Mouse (Mus musculus) left cerebral cortex, adult 9 months (tissue): ENCODE results near the gene Rit1.
"Not testable (repeated sequence)": the region's sequence is repeated elsewhere in the genome, so short reads cannot be mapped to it uniquely, and the experiment has no call there.

Source experiments
- DNase-seq, 2 experiments: peaks; one replicate each; pipeline ENCODE4 v3.0.0; 2022; ENCODE audit warnings: low spot score in 2 of 2

Rit1 gene

DNA sequence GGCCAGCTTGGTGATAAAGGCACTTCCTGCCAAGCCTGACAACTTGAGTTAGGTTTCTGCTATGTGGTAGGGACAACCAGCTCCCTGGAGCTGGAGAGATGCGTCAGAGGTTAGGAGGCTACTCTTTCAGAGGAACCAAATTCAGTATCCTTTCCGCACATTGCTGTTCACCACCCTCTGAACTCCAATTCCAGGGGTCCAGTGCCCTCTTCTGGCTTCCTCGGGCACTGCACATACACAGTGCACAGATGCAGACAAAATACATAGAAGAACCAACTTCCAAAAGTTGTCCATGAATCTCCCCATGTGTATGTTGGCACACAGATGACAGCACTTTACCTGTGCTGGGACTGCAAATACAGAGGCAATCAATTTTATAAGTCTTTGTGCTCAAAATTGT is 22.0 kb downstream of the Rit1 start:
- peak in 1 of 2 experiments; percentile 57 for DNase-seq

DNA sequence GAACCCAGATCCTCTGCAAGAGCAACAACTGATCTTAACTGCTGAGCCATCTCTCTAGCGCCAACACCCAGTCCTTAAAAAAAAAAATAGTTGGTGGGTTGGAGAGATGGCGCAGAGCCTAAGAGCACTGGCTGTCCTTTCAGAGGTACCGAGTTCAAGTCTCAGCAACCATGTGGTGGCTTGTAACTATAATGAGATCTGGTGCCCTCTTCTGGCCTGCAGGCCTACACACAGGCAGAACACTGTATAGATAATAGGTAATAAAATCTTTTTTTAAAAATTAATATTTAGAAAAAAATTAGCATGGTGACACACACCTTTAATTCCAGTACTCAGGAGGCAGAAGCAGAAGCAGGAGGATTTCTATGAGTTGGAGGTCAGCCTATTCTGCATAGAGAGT is 23.5 kb downstream of the Rit1 start:
- DNase-seq, result no peak

DNA sequence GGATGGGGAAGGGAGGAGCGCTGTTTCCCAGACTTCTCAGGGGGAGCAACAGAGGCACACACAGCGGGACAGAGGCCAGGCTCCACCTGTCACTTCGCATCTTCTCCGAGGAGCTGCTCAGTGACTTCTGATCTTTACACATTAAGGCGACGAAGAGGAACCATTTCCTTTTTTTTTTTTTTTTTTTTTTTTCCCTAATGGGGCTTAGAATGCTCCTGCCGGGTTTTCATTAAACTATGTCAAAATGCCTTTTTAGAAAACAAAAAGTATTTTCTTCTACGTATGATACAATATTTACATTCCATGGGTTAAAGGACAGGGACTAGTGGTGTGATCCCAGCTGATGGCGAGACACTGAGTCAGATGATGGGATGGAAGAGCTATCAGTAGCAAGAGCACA is 28.9 kb downstream of the Rit1 start:
- no peak for DNase-seq

DNA sequence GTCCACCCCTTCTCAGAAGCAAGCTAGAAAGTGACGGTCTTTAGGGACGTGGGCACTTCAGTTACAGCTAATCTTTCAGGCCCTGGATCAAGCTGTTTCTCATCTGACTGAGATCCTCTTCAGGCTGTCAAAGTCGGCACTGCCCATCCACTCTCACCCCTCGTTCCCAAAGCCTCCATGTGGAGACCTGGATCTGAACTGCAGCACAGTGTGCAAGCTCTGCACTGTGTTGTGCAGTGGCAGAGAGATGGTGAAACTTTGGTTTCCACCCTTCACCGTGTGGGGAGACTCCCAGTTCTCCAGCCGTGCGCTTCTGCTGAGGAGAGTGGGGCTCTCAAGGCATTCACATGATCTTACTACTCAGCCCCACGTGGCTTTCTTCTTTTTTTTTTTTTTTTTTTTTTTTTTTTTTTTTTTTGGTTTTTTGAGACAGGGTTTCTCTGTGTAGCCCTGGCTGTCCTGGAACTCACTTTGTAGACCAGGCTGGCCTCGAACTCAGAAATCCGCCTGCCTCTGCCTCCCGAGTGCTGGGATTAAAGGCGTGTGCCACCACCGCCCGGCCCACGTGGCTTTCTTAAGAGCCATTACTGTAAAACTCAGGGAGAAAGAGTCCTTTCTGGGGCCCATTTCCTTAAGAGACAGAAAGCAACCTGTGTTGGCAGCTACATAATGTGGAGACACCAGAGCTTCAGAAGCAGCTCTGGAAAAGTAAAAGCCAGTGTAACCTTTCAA is 29.7 kb downstream of the Rit1 start:
- DNase-seq, result no peak

DNA sequence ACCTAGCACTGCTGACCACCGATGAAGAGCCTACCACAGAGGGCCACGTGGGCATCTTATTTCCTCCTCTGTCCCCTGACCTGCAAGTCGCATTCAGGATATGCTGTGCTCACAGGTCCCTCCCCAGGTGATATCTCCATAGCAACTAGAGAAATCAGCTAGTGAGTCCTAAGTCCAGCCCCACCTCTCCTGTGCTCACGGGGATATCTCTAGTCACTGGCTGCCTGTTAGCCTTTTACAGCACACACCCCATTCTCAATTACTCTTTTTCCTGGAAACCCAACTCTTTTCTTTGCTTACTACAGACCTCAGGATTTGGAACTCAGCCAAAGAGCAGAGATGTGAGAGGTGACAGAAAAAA is 30.2 kb downstream of the Rit1 start:
- no peak for DNase-seq

DNA sequence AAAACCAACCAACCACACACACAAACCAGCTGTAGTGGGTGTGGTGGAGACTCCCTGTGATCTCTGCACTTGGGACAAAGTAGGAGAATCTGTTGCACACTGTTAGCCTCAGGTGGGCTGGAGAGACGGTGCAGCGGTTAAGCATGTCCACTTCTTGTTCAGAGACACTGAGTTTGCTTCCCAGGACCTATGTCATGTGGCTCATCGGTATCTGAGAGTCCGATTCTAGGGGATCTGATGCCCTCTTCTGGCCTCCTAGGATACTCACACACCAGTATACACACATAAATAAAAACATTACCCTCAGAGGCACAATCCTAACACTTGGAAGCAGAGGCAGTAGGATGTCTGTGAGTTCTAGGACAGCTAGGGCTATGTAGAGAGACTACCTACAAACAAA is 37.6 kb downstream of the Rit1 start:
- DNase-seq, result no peak

DNA sequence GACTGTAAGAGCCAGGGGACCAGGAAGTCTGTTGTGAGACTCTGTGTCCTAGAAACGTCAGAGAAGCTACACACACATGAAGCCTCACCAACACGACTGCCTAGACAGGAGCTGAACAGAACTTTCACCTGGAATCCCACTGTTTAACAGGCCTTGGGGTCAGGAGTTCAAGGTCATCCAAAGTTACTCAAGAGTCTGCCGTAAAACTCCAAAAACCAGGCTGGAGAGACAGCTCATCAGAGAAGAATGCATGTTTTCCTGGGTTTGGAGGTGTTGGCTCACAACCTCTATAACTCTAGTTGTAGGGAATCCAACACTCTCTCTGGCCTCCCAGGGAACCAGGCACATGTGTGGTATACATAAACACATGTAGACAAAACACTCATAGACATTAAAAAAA is 38.9 kb downstream of the Rit1 start:
- DNase-seq, result no peak

DNA sequence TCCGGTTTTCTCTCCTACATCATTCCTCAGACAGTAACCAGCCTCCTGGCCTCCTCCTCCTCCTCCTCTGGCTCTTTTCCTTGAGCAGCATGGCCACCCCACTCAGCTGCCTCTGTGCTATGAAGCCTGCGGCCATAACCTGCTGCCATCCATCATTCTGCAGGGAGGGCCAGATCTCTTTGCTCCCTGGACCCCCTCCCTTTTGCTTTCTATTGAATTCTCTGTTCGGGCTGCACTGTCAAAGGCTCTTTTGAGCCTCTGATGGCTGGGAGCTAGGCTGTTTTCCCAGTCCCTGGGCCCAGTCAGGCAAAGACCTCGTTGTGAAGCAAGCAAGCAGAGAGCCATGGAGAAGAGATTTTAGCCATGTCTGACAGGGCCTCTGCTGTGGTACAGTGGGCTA is 39.6 kb downstream of the Rit1 start:
- peak in 1 of 2 experiments; percentile 25 for DNase-seq

DNA sequence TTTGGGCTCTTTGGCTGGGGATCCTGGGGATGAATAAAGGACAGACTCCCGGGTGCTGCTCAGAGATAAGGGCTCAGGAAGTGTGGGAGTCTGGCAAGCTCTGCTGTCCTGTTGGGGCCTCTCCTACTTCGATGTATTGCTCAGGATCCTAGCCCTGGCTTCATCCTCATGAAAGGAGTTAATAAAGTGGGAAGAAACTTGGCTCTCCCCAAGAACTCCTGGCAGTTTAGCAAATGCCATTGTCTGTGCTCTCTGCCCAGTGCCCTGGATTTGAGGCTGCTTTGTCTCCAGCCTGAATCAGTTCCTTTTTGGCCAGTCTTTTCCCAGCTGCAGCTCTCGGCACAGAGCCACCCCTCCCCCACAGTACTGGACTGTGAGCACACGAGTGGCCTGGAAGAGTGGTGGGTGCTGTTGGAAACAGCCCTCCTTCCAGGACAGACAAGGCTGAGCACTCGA is 41.4 kb downstream of the Rit1 start:
- DNase-seq, result peak; percentile 80 to 89

DNA sequence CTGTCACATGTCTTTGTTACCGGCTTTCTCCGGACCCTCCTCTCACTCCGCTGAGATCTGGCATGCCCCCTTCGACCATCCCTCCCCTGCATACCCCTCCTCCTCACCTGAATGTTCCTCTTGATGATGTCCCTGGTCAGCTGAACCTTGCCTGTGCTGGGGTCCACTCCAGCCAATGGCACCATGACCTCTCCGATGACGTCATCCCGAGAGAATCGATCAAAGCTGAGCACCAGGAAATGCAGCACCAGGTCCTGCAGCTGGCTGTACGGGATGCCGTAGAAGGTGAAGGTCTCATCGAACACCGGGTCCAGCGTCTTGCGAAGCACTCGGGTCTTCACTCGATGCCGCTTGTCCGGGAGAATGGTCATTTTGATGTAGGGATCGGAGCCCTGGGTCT is 45.0 kb downstream of the Rit1 start:
- no peak for DNase-seq

DNA sequence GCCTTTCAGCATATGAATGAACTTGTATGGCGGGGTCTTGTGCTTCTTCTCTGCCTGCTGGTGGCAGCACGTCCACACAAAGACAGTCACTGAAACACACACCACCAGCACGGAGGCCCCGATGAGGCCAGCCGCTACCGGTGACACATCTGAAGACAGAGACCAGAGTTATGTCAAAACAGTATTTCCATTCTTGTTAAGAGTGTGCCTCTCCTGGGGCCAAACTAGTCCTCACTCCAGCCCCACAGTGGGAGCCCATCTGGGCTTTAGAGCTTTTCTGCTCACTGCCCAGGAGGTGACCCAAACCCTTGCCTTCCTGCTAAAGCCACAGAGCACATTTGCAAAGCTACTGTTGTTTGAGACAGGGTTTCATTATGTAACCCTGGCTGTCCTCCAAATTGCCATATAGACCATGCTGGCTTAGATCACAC is 45.8 kb downstream of the Rit1 start:
- DNase-seq, result no peak

DNA sequence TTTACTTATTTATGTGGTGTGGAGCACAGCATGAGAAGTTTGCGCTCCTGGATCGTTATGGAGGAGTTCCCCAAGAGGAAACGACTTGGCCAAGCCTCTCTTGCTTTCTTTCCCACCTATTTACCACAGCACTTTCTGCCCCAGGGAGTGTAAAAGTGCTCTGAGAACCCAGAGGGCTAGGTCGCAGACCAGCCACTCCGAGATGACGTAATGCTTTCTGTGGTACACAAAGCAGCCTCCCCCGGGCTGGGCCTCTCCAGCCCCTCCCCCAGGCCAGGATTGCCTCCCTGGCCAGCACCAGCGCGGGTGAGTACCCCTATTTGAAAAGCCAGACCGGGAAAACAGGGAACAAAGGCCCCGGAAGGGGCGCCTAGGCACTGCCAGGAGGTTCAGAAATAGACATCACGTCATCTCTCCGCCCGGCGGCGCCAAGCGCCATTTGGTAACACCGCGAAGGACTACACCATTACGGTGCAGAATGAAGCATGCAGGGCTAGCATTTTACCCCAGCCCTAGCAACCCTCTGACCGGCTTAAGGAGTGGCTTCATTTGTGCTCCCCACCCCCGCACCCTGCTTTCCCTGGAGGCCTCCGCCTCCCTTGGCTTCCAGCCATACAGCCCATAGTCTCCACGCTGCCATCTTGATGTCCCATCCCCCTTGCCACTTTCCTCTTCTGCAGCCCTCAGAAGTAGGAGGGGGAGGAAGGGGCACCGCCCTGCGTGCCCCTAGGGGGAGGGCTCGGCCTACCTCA is 54.7 kb downstream of the Rit1 start:
- DNase-seq, result peak; percentile 83 to 86

DNA sequence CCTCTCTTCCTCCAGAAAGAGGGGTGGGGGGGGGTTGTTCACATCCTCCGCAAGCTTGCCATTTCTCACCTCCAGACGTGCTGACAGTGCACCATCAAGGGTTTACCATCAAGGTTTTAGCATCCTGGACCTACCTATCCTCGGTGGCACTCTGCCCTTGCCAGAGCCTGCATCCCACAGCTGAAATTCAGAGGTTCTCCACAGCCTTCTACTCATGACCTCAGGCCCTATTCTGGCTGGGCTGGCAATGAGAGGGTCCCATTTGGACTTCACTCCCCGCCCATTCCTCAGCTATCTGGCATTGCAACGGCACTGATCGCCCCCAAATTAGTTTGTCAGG is 55.3 kb downstream of the Rit1 start:
- not testable (repeated sequence) for DNase-seq

DNA sequence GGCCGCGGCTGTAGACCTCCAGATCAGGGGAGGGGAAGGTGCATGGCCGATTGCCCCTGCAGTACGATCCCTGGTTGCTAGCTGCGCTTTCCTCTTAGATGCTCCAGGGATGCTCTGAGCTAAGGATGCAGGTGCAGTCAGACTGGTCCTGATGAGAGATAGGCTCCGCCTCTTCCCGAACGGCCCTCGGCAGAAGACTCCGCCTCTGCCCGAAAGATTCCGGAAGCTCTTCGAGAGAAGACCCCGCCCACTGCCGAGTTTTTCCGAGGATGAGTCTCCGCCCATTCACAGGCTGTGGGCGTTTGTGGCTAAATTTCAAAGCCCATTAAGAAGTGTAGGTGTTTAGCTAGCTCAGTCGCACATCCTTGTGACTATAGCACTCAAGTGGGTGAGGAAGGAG is 55.8 kb downstream of the Rit1 start:
- DNase-seq, result peak; percentile 94 to 97

DNA sequence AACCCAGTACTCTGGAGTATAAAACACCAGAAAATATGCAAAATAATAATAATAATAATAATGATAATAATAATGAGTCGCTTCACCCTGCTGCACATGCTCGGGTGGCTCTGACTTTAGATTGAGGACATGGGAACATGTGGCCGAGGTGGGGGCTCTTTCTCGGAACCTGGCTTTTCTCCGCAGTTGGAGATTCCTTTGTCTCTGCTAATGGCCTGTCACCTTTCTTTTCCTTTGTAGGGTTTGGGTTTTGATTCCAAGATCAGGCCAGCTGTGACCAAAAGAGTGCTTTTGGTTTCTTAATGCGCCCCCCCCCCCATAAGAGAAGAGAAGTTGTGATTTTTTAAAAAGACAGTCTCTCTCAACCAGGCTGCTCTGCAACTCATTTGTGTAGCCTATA is 56.5 kb downstream of the Rit1 start:
- not testable (repeated sequence) for DNase-seq

DNA sequence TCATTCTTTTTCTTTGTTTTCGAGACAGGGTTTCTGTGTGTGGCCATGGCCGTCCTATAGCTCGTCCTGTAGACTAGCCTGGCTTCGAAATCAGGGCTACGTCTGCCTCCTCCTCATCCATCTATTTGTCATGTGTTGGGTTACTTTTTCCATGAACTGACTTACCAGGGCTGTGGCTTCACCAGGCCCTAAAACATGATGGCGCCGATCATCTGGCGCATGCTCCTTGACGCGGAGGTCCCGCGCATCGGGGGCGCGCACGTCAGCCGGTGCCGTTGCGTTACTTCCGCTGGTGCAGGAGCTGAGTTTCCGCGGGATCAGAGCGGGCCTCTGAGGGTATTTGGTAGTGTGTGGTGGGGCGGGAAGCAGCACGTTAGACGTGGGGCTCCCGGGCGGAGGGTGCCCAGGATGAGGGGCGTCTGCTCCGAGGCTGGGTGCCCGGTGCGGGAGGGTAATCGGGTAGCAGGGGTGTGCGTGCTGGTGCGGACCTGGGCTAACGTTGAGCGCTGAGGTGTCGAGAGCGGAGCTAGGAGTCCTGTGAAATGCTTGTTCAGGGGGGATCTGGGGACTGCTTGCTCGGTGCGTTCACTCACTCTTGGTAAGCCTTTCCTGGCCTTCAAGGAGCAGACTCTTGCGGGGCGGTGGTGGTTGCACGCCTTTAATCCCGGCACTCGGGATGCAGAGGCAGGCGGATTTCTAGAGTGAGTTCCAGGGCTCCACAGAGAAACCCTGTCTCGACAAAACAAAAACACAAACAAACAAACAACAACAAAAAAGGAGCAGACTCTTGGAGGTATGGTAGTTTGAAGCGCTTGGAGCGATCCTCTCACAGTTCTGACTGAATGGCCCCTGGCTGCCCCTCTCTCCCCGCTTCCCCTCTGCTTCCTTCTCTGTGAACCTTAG is 58.6 kb downstream of the Rit1 start, which contains the start of gene Syt11:
Gene Syt11, minus strand, starts transcription at position 226 of the 903 bp plus-strand sequence.
- DNase-seq, result not testable (repeated sequence)
